Mouse (Mus musculus): ENCODE data around the gene Zkscan3.

Gene Zkscan3

GRCm38 (mm10) chr13:21402287-21402846, at the start of gene Zkscan3:
Gene Zkscan3, minus strand, starts transcription at chr13:21402755.
- DNase-seq: peak; percentile 70

- no peak for DNase-seq
Measured at GRCm38 (mm10) chr13:21447856-21448614, 45.5 kb upstream of the Zkscan3 start.

GRCm38 (mm10) chr13:21446796-21447195, 44.2 kb upstream of the Zkscan3 start:
- DNase-seq: no peak

- no peak for DNase-seq
Measured at GRCm38 (mm10) chr13:21441207-21441572, 38.6 kb upstream of the Zkscan3 start.

GRCm38 (mm10) chr13:21440503-21441206, 38.1 kb upstream of the Zkscan3 start, which contains the start of gene Pgbd1:
Gene Pgbd1, minus strand, starts transcription at chr13:21441058.
- peak; percentile 28 to 55 for DNase-seq

GRCm38 (mm10) chr13:21435476-21435875, 32.9 kb upstream of the Zkscan3 start:
- no peak for DNase-seq

GRCm38 (mm10) chr13:21427631-21428030, 25.1 kb upstream of the Zkscan3 start:
- no peak for DNase-seq

- no peak for DNase-seq
Measured at GRCm38 (mm10) chr13:21423301-21423700, 20.7 kb upstream of the Zkscan3 start.

- no peak for DNase-seq
Measured at GRCm38 (mm10) chr13:21418865-21419264, 16.3 kb upstream of the Zkscan3 start.

GRCm38 (mm10) chr13:21417298-21418010, 14.9 kb upstream of the Zkscan3 start:
- no peak for DNase-seq

- no peak for DNase-seq
Measured at GRCm38 (mm10) chr13:21415750-21416149, 13.2 kb upstream of the Zkscan3 start.

- no peak for DNase-seq
Measured at GRCm38 (mm10) chr13:21415266-21415665, 12.7 kb upstream of the Zkscan3 start.

GRCm38 (mm10) chr13:21414231-21415212, 12.0 kb upstream of the Zkscan3 start:
- no peak for DNase-seq

GRCm38 (mm10) chr13:21408805-21409459, 6.4 kb upstream of the Zkscan3 start:
- no peak for DNase-seq

- DNase-seq: peak; percentile 17 to 36
Measured at GRCm38 (mm10) chr13:21407969-21408804, 5.6 kb upstream of the Zkscan3 start.

GRCm38 (mm10) chr13:21407341-21407740, 4.8 kb upstream of the Zkscan3 start:
- DNase-seq: no peak

GRCm38 (mm10) chr13:21402848-21403247, 293 bp upstream of the Zkscan3 start:
- no peak for DNase-seq

GRCm38 (mm10) chr13:21401636-21402286, 794 bp downstream of the Zkscan3 start:
- DNase-seq: no peak

- DNase-seq: no peak
Measured at GRCm38 (mm10) chr13:21401166-21401565, 1.4 kb downstream of the Zkscan3 start.

- no peak for DNase-seq
Measured at GRCm38 (mm10) chr13:21397486-21397885, 5.1 kb downstream of the Zkscan3 start.

All from thymus, adult 18-20 months (tissue).